Mouse (Mus musculus) heart, postnatal 25 days (tissue): ENCODE results near the gene Gm28051. TPM values are rescaled to one million over a fixed set of nuclear protein-coding genes. Genes with fewer than 3 reads are reported as not detected.

Experiments used
- DNase-seq: peaks from one replicate; pipeline ENCODE4 v3.0.0; 2022; ENCODE audit warnings: low spot score
- intact Hi-C: fragments of 180-260 bp; cut with DNase I; formaldehyde crosslinking; loops from one replicate; pipeline ENCODE4 v1.15.1; 2025
- total RNA-seq, 2 experiments: library from RNA; stranded (reverse); gene quantifications; 2 replicates each; pipeline ENCODE4 v1.2.3; 2021

Gm28051 gene
- total RNA-seq, 2 experiments from 2014 or later, result not detected

- peak; percentile 82 for DNase-seq
- intact Hi-C loops, result loop anchor here (2.0 to 5.0 kb wide), 2 partner anchors 13 to 133 kb away; partner anchors contain the start of genes Btbd7, Gm28051, Gon7 and Ubr7
Measured at GRCm38 (mm10) chr12:102743589-102744574, 13.7 kb downstream of the Gm28051 start, which contains the start of the genes Moap1 and Tmem251. Moap1 (minus strand) TSS chr12:102743661. Tmem251 (plus strand) TSS chr12:102743762.

DNA sequence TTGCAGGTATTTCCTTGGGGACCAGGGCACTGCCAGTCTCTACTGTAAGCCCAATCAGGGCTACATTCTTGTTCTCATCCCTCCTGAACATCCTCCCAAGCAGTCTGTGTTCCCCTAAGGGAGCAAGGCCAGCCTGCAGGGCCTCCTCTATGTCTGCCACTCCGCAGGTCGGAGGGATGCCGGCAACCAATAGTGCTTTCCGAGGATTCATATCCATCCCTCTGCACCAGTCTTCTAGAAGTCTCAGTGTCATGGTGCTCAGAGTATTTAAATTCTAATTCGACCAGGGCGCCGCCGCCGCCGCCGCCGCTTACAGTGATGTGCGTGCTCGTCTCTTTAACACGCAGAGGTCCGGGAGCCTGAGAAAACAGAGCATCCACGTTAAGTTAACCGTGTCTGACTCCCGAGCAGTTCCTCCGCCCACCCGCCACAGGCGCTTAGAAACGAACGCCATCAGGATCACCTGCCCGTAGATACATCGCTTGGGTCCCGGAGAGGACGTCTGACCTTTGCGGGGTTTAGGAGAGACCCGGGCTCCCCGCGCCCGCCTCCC lies 14.5 kb downstream of the Gm28051 start:
- intact Hi-C loops, result loop anchor here (2.0 to 5.0 kb wide), 2 partner anchors 14 to 134 kb away; partner anchors contain the start of genes Btbd7, Gm28051, Gon7 and Ubr7
- DNase-seq, result no peak

DNA sequence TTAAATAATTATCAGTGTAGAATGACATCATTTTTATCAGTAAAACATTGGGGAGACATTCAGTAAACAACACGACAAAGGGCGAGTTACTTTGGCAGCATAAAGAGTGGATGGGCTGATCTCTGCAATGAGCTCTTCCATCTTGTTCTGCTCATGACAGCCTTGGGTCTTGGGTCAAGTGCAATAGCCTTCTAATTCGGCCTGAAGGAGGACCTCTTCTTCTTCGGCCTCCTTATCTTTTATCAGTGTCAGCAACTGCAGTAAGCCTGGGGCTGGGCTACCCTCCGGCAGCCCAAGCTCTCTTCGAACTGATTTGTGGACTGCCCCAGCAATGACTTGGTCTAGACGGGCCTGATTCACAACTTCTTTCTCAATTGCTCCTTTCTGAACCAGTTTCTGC lies 15.5 kb downstream of the Gm28051 start:
- DNase-seq, result no peak
- intact Hi-C loops, result loop anchor here (2.0 to 5.0 kb wide), 2 partner anchors 15 to 135 kb away; partner anchors contain the start of genes Btbd7, Gm28051, Gon7 and Ubr7

DNA sequence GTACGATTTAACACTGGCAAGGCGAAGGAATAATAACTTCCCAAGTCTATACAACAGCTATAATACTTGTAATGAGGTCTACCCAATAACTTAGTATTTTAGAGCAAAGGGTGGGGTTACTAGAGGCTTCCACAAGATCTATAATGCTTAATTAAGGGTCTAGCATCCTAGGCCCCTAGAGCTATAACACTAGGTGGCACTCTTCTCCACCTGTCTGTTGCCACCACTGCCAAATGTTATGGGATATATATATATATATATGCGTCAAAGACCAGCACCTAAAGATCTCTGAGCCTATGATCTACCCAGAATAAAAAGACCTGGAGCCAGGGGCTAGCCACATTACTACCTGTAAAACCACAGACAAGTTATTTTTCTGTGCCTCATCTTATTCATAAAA lies 17.3 kb downstream of the Gm28051 start:
- intact Hi-C loops, result loop anchor here (1.0 to 5.0 kb wide), 2 partner anchors 137 to 325 kb away; partner anchors contain the start of gene Btbd7
- DNase-seq, result no peak

DNA sequence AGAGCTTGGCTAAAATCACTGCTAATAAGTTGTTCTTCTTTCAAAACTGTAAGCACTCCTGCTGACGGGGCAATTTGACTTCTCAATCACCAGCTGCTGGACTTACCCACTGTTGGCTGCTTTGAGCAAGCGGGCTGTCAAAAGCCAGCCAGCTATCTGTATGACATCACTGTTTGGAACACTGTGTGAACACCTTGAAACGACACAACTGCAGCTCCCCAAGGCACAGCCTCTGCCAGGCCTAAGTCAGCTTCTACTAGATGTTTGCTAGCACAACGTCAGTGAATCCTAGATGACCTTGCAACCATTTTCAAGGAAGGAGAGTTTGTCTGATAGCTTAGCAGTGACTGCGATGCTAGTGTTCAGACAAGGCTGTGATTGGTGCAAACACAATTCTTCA lies 18.5 kb downstream of the Gm28051 start:
- intact Hi-C loops, result no loop called here
- no peak for DNase-seq

DNA sequence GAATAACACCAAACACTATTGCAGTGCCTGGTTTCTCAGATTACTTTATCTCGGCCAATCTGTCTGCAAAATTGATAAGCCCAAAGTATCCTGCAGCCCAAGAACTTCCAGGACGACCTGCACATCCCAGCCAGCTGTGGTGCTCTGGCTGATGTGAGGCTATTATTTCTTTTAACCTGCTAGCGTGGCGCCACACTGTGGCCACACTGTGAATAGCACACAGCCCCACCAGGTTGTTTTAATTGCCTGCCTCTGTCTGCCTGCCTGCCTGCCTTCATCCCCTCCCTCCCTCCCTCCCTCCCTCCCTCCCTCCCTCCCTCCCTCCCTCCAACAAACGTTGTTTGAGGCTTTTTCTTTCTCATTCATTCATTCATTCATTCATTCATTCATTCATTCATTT lies 24.2 kb downstream of the Gm28051 start:
- intact Hi-C loops, result loop anchor here (2.0 kb wide), 1 partner anchor 209 kb away; no protein-coding TSS in a partner anchor
- DNase-seq, result no peak

GRCm38 (mm10) chr12:102730798-102731619 lies 26.6 kb downstream of the Gm28051 start:
- no peak for DNase-seq
- intact Hi-C loops, result no loop called here

DNA sequence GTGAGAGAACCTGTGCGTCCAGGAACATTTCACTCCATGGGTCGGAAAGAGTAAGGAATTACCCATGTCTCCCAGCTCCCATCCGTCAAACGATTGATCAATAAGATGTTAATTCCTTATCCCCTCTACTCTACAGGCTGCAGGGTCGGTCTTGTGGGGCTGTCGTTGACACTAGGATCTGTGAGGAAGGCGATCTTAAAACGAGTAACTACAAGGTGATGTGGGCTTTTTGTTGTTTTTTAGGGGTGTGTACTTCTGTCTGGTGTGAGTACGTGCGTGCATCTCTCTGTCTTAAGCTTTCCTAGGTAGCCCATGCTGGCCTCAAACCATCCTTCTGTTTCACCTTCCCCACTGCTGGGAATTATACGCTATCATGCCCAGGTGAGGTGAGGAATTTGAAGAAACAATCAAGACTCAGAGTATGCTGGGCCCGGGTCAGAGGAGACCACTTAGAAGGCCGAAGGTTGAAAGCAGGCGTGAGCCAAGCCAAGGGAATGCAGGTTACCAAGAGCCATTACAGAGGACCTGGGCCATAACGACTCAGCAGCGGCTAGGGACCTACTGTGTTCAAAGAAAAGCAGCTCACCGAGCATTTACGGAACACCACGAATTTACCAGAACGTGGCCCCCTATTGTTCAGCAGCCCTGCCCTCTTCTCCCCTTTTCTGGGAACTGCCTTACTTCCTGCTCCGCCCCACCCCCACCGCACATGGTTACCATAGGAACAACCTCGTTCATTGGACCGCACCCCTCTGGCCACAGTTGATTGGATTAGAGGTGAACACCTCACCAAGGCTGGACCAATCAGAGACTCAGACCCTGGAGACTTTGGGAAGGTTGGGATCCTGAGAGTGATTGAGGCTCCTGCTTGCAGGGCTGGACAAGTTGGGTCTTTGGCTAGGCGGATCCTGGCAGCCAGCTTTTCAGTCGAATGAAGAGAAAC lies 27.4 kb downstream of the Gm28051 start:
- intact Hi-C loops, result no loop called here
- no peak for DNase-seq

DNA sequence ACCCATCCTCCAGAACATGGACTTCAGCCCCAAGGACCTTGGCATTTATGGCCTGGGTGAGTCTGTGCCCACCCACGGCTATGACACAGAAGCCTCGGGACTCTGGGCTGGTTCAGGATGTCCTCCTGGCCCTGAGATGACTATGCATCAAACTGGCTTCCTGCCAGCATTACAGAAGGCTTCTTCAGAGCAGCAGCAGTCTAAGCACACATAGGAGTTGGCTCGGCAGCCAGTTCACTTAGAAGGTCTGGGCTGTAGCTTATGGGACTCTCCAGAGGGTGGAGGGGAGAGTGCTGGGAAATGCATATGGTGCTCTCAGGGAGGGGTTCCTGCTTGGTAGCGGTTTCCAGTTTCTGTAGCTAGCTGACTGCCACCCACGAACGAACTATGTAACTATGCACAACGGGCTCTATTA lies 31.8 kb downstream of the Gm28051 start:
- intact Hi-C loops, result no loop called here
- no peak for DNase-seq

DNA sequence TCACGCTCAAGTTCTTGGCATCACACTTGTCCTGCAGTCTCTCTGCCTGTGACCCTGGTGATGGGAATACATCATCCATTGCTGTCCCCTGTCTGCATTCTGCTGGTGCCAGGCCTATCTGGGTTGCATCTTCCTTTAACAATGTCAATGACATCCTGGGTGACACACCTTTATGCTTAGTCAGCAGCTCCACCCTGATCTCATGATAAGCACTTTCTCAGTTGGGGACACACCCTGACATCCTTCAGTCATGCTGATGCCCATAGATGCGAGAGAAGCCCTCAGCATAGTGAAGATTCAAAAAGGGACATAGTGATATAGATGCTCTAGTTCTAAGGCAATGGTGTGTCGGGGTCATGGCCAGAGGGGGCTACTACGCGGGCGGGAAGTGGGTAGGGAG lies 32.4 kb downstream of the Gm28051 start:
- intact Hi-C loops, result no loop called here
- no peak for DNase-seq

GRCm38 (mm10) chr12:102723861-102724260 lies 33.7 kb downstream of the Gm28051 start:
- intact Hi-C loops, result no loop called here
- DNase-seq, result no peak

- DNase-seq, result no peak
- intact Hi-C loops, result no loop called here
Measured at GRCm38 (mm10) chr12:102722966-102723365, 34.6 kb downstream of the Gm28051 start.

DNA sequence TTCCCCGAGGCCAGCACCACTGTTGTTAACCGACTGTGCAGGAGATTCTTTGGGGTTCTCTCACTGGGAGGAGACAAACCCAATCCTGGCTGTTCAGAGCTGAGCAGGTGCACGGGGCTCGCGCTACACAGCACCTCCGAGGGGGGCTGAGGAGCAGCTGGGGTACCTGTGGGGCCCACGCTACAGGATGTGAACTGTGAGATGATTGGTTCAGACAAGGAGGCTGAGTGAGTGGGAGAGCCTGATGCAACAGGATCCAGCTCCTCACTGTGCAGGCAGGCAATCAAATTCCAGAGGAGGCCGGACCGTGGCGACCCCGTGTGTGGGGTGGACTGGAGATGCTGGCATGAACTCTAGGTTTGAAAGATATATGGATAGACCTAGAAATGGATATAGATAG lies 35.1 kb downstream of the Gm28051 start:
- DNase-seq, result no peak
- intact Hi-C loops, result no loop called here

- intact Hi-C loops, result loop anchor here (5.0 kb wide), 1 partner anchor 197 kb away; no protein-coding TSS in a partner anchor
- DNase-seq, result no peak
Measured at GRCm38 (mm10) chr12:102719552-102720315, 37.8 kb downstream of the Gm28051 start.

DNA sequence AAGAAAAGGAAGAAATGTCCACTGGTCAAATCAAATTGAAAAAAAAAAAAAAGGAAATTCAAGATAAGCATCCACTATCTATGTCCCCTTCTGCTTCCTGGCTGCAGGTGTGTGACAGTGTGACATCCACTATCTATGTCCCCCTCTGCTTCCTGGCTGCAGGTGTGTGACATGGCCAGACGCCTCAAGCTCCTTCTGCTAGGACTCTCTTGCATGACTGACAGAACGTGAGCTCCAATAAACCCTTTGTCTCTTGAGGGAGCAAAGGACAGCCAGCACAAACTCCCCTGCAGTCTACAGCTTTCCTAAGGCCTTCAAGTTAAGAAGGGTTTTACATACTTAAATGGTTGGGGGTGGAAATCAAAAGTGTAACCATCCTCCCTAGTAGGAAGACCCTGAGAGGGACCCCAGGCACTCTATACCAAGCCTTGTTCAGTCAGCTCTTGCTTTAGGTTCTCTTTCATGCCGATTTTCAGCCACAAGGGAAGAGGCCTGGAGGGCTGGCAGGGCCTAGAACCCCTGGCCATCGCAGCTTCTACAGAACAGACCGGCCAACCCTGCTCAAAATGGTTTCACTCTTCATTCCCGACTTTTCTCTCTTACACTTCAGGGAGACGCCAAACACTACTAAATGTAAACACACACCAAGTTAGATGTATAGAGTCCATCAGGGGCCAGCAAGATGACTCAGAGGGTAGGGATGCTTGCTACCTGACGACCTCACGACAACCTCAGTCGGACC lies 42.7 kb downstream of the Gm28051 start:
- intact Hi-C loops, result loop anchor here (5.0 kb wide), 1 partner anchor 193 kb away; no protein-coding TSS in a partner anchor
- no peak for DNase-seq

GRCm38 (mm10) chr12:102714116-102714515 lies 43.4 kb downstream of the Gm28051 start:
- no peak for DNase-seq
- intact Hi-C loops, result no loop called here

DNA sequence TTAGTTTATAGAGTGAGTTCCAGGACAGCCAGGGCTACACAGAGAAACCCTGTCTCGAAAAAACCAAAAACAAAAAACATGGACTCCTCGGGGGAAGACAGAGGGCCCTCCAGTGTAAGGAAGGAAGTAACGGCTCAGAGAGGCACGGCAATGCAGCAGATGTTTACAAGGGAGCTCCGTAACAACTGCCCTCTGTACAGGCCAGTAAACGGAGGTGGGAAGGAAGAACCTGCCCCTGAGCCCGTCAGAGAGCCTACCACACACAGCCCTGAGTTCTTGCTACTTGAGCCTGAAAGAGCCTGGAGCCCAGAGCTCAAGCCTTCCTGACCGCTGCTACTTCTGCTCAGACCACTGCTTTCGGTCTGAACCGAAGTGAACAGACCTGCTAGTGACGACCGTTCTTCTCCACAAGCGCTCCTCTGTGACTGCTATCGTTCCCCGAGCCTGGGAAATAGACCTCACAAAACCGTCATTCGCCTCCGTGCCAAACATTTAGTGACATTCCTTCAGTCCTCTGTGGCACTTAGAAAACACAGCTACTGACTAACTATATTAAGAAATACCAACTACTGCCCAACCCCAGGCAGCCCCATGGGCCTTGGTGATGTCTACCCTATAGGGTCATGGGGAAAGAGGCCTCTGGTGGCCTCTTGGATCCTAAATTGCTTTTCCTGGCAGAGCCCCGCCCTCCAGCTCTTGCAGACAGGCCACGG lies 44.3 kb downstream of the Gm28051 start:
- intact Hi-C loops, result no loop called here
- DNase-seq, result no peak
